Mouse (Mus musculus): ENCODE measurements at regions not wholly inside any gene's neighbourhood (a gene's known extent, or its start where the extent isn't known, plus 50 kb on each side); places are given as distances from the start of the nearest gene placed in this dataset.

- DNase-seq (ENCODE audit: low read depth, low spot score) = no peak
These were observed 167.5 kb upstream of the Fam83b start for GRCm38 (mm10) chr9:76734387-76734786.

GRCm38 (mm10) chr9:76733812-76734211, 166.9 kb upstream of the Fam83b start:
- no peak for DNase-seq (ENCODE audit: low read depth, low spot score)

GRCm38 (mm10) chr9:76722881-76723280, 156.0 kb upstream of the Fam83b start:
- DNase-seq (ENCODE audit: low read depth, low spot score) = no peak

GRCm38 (mm10) chr9:76715852-76716251, 148.9 kb upstream of the Fam83b start:
- DNase-seq (ENCODE audit: low read depth, low spot score) = no peak

- DNase-seq (ENCODE audit: low read depth, low spot score) = no peak
These were observed 139.5 kb upstream of the Fam83b start for GRCm38 (mm10) chr9:76706451-76706850.

GRCm38 (mm10) chr9:76705786-76706185, 138.9 kb upstream of the Fam83b start:
- no peak for DNase-seq (ENCODE audit: low read depth, low spot score)

GRCm38 (mm10) chr9:76695547-76695946, 128.6 kb upstream of the Fam83b start:
- DNase-seq (ENCODE audit: low read depth, low spot score) = no peak

- no peak for DNase-seq (ENCODE audit: low read depth, low spot score)
These were observed 126.1 kb upstream of the Fam83b start for GRCm38 (mm10) chr9:76692976-76693375.

GRCm38 (mm10) chr9:76660848-76661247, 93.9 kb upstream of the Fam83b start:
- peak; percentile 61 for DNase-seq (ENCODE audit: low read depth, low spot score)

- no peak for DNase-seq (ENCODE audit: low read depth, low spot score)
These were observed 92.9 kb upstream of the Fam83b start for GRCm38 (mm10) chr9:76659798-76660197.

- DNase-seq (ENCODE audit: low read depth, low spot score) = no peak
These were observed 86.4 kb upstream of the Fam83b start for GRCm38 (mm10) chr9:76653311-76653710.

- DNase-seq (ENCODE audit: low read depth, low spot score) = no peak
These were observed 82.6 kb upstream of the Fam83b start for GRCm38 (mm10) chr9:76649484-76649883.

DNA sequence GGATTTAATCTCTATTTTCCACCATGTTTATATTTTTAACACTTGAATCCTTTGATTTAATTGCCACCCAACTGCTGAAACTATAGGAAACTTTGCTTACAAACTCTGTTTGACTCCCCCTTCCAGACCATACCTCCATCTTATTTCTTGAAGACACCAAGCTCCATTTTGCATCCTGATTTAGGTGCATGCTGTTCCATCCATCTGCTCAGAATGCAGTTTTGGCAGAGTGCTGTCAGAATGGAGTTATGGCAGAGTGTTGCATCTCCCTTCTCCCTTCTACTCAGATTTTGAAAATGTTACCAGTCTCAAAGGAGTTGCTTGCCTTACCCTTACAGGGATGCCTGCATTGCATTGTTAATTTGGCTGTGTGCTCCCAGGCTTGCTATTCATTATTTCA, 79.5 kb upstream of the Fam83b start:
- no peak for DNase-seq (ENCODE audit: low read depth, low spot score)

All from mesoderm, embryonic 11.5 days (tissue).